Mouse (Mus musculus): ENCODE measurements around the gene Iqcg.

The Iqcg gene

GRCm38 (mm10) chr16:33056095-33056785 is at the start of gene Iqcg, which contains the start of gene Rpl35a:
Gene Iqcg, minus strand, starts transcription at chr16:33056218.
Gene Rpl35a, plus strand, starts transcription at chr16:33056453.
- peaks cover 44% of the 10 kb centered on the region for H3K4me1 ChIP-seq (replicated peaks; ENCODE audit: low read depth, low read length)
- no peaks in the 10 kb centered on the region for H3K9me3 ChIP-seq (ENCODE audit: low read length)
- no peaks in the 10 kb centered on the region for H3K27me3 ChIP-seq (ENCODE audit: insufficient read depth, low read length)
- H3K36me3 ChIP-seq (ENCODE audit: insufficient read depth, low read length): peaks cover 42% of the 10 kb centered on the region
- peak within 1 kb of the TSS; percentile 99 for H3K4me3 ChIP-seq (replicated peaks; ENCODE audit: low read length)
- TF ChIP-seq NANOG (IDR thresholded peaks at IDR 0.05; ENCODE audit: borderline replicate concordance, low read length) (no peak), CTCF (conservative IDR thresholded peaks at IDR 0.05; ENCODE audit: low read length) (no peak), POU5F1 (IDR thresholded peaks at IDR 0.05; ENCODE audit: borderline replicate concordance, low read length) (no peak)

- TF ChIP-seq CTCF (conservative IDR thresholded peaks at IDR 0.05; ENCODE audit: low read length) (no peak), POU5F1 (IDR thresholded peaks at IDR 0.05; ENCODE audit: borderline replicate concordance, low read length) (no peak), NANOG (IDR thresholded peaks at IDR 0.05; ENCODE audit: borderline replicate concordance, low read length) (no peak)
- Histone ChIP-seq H3K27me3 (ENCODE audit: insufficient read depth, low read length) (no peaks in the 10 kb centered on the region), H3K4me3 (replicated peaks; ENCODE audit: low read length) (no peak overlapping the region), H3K4me1 (replicated peaks; ENCODE audit: low read depth, low read length) (0 out of 2 replicates have a peak, but pooled peaks cover 3% of the 10 kb centered on the region), H3K36me3 (ENCODE audit: insufficient read depth, low read length) (peaks cover 38% of the 10 kb centered on the region), H3K9me3 (ENCODE audit: low read length) (no peaks in the 10 kb centered on the region)
Measured at GRCm38 (mm10) chr16:33085666-33086065, 29.6 kb upstream of the Iqcg start.

GRCm38 (mm10) chr16:33083996-33084395 is 28.0 kb upstream of the Iqcg start:
- H3K9me3 ChIP-seq (ENCODE audit: low read length): no peaks in the 10 kb centered on the region
- H3K4me3 ChIP-seq (replicated peaks; ENCODE audit: low read length): no peak overlapping the region
- peaks cover 9% of the 10 kb centered on the region for H3K4me1 ChIP-seq (replicated peaks; ENCODE audit: low read depth, low read length)
- no peak for TF ChIP-seq NANOG (IDR thresholded peaks at IDR 0.05; ENCODE audit: borderline replicate concordance, low read length)
- TF ChIP-seq POU5F1 (IDR thresholded peaks at IDR 0.05; ENCODE audit: borderline replicate concordance, low read length): no peak
- no peak for TF ChIP-seq CTCF (conservative IDR thresholded peaks at IDR 0.05; ENCODE audit: low read length)
- H3K27me3 ChIP-seq (ENCODE audit: insufficient read depth, low read length): no peaks in the 10 kb centered on the region
- H3K36me3 ChIP-seq (ENCODE audit: insufficient read depth, low read length): peaks cover 29% of the 10 kb centered on the region

GRCm38 (mm10) chr16:33082951-33083350 is 26.9 kb upstream of the Iqcg start:
- Histone ChIP-seq H3K4me3 (replicated peaks; ENCODE audit: low read length) (no peak overlapping the region), H3K9me3 (ENCODE audit: low read length) (no peaks in the 10 kb centered on the region), H3K4me1 (replicated peaks; ENCODE audit: low read depth, low read length) (peaks cover 18% of the 10 kb centered on the region), H3K36me3 (ENCODE audit: insufficient read depth, low read length) (peaks cover 24% of the 10 kb centered on the region), H3K27me3 (ENCODE audit: insufficient read depth, low read length) (no peaks in the 10 kb centered on the region)
- TF ChIP-seq CTCF (conservative IDR thresholded peaks at IDR 0.05; ENCODE audit: low read length) (no peak), POU5F1 (IDR thresholded peaks at IDR 0.05; ENCODE audit: borderline replicate concordance, low read length) (no peak), NANOG (IDR thresholded peaks at IDR 0.05; ENCODE audit: borderline replicate concordance, low read length) (no peak)

- H3K36me3 ChIP-seq (ENCODE audit: insufficient read depth, low read length): peaks cover 40% of the 10 kb centered on the region
- no peaks in the 10 kb centered on the region for H3K27me3 ChIP-seq (ENCODE audit: insufficient read depth, low read length)
- peaks cover 20% of the 10 kb centered on the region for H3K4me1 ChIP-seq (replicated peaks; ENCODE audit: low read depth, low read length)
- H3K4me3 ChIP-seq (replicated peaks; ENCODE audit: low read length): no peak overlapping the region
- TF ChIP-seq NANOG (IDR thresholded peaks at IDR 0.05; ENCODE audit: borderline replicate concordance, low read length) (no peak), POU5F1 (IDR thresholded peaks at IDR 0.05; ENCODE audit: borderline replicate concordance, low read length) (no peak), CTCF (conservative IDR thresholded peaks at IDR 0.05; ENCODE audit: low read length) (no peak)
- H3K9me3 ChIP-seq (ENCODE audit: low read length): no peaks in the 10 kb centered on the region
Measured at GRCm38 (mm10) chr16:33080063-33080462, 24.0 kb upstream of the Iqcg start.

- no peaks in the 10 kb centered on the region for H3K9me3 ChIP-seq (ENCODE audit: low read length)
- peaks cover 29% of the 10 kb centered on the region for H3K4me1 ChIP-seq (replicated peaks; ENCODE audit: low read depth, low read length)
- H3K4me3 ChIP-seq (replicated peaks; ENCODE audit: low read length): no peak overlapping the region
- no peaks in the 10 kb centered on the region for H3K27me3 ChIP-seq (ENCODE audit: insufficient read depth, low read length)
- no peak for TF ChIP-seq POU5F1 (IDR thresholded peaks at IDR 0.05; ENCODE audit: borderline replicate concordance, low read length)
- no peak for TF ChIP-seq NANOG (IDR thresholded peaks at IDR 0.05; ENCODE audit: borderline replicate concordance, low read length)
- no peak for TF ChIP-seq CTCF (conservative IDR thresholded peaks at IDR 0.05; ENCODE audit: low read length)
- peaks cover 36% of the 10 kb centered on the region for H3K36me3 ChIP-seq (ENCODE audit: insufficient read depth, low read length)
Measured at GRCm38 (mm10) chr16:33077069-33077627, 21.1 kb upstream of the Iqcg start.

- H3K4me1 ChIP-seq (replicated peaks; ENCODE audit: low read depth, low read length): peaks cover 32% of the 10 kb centered on the region
- H3K27me3 ChIP-seq (ENCODE audit: insufficient read depth, low read length): no peaks in the 10 kb centered on the region
- H3K4me3 ChIP-seq (replicated peaks; ENCODE audit: low read length): no peak overlapping the region
- no peak for TF ChIP-seq CTCF (conservative IDR thresholded peaks at IDR 0.05; ENCODE audit: low read length)
- no peak for TF ChIP-seq POU5F1 (IDR thresholded peaks at IDR 0.05; ENCODE audit: borderline replicate concordance, low read length)
- no peak for TF ChIP-seq NANOG (IDR thresholded peaks at IDR 0.05; ENCODE audit: borderline replicate concordance, low read length)
- peaks cover 31% of the 10 kb centered on the region for H3K36me3 ChIP-seq (ENCODE audit: insufficient read depth, low read length)
- no peaks in the 10 kb centered on the region for H3K9me3 ChIP-seq (ENCODE audit: low read length)
Measured at GRCm38 (mm10) chr16:33076078-33076477, 20.1 kb upstream of the Iqcg start.

- TF ChIP-seq POU5F1 (IDR thresholded peaks at IDR 0.05; ENCODE audit: borderline replicate concordance, low read length) (no peak), CTCF (conservative IDR thresholded peaks at IDR 0.05; ENCODE audit: low read length) (no peak), NANOG (IDR thresholded peaks at IDR 0.05; ENCODE audit: borderline replicate concordance, low read length) (no peak)
- H3K4me3 ChIP-seq (replicated peaks; ENCODE audit: low read length): no peak overlapping the region
- no peaks in the 10 kb centered on the region for H3K27me3 ChIP-seq (ENCODE audit: insufficient read depth, low read length)
- H3K9me3 ChIP-seq (ENCODE audit: low read length): no peaks in the 10 kb centered on the region
- H3K4me1 ChIP-seq (replicated peaks; ENCODE audit: low read depth, low read length): peaks cover 35% of the 10 kb centered on the region
- peaks cover 34% of the 10 kb centered on the region for H3K36me3 ChIP-seq (ENCODE audit: insufficient read depth, low read length)
Measured at GRCm38 (mm10) chr16:33074967-33075366, 18.9 kb upstream of the Iqcg start.
